Mouse (Mus musculus) midbrain, embryonic 16.5 days (tissue): ENCODE measurements around the gene Rsph6a. TPM values are rescaled to one million over a fixed set of nuclear protein-coding genes. Genes with fewer than 3 reads are reported as not detected.
A peak's percentile ranks its signal among the peaks of the same experiment; 100 is the strongest.

Source experiments
- ATAC-seq: fragments of 200-750 bp; cut with Nextera tagmentation; 2 replicates; pipeline ENCODE4 v1.8.0; 2017; ENCODE audit warnings: moderate TSS enrichment
- H3K27ac ChIP-seq: fragments of 300-500 bp; sonication (generic); 2 replicates; pipeline ENCODE4 v1.5.1; 2014; ENCODE audit warnings: mild to moderate bottlenecking, low read length, mixed read lengths
- H3K27me3 ChIP-seq: fragments of 300-500 bp; sonication (generic); 2 replicates; pipeline ENCODE4 v1.6.1; 2014; ENCODE audit warnings: low read depth, low read length, mixed read lengths; ENCODE audit not compliant: control insufficient read depth, insufficient read depth
- H3K36me3 ChIP-seq: fragments of 300-500 bp; sonication (generic); 2 replicates; pipeline ENCODE4 v1.6.1; 2014; ENCODE audit warnings: mild to moderate bottlenecking, low read length, moderate library complexity, mixed read lengths; ENCODE audit not compliant: control insufficient read depth, insufficient read depth
- H3K4me1 ChIP-seq: fragments of 300-500 bp; sonication (generic); 2 replicates; pipeline ENCODE4 v1.6.1; 2014; ENCODE audit warnings: mild to moderate bottlenecking, low read length, mixed read lengths; ENCODE audit not compliant: control insufficient read depth, insufficient read depth
- H3K4me2 ChIP-seq: fragments of 300-500 bp; sonication (generic); 2 replicates; pipeline ENCODE4 v1.6.1; 2014; ENCODE audit warnings: mild to moderate bottlenecking, low read length, mixed read lengths
- H3K4me3 ChIP-seq: fragments of 300-500 bp; sonication (generic); 2 replicates; pipeline ENCODE4 v1.5.1; 2014; ENCODE audit warnings: low read depth, mild to moderate bottlenecking, low read length, moderate library complexity, mixed read lengths
- H3K9ac ChIP-seq: fragments of 300-500 bp; sonication (generic); 2 replicates; pipeline ENCODE4 v1.6.1; 2014; ENCODE audit warnings: low read depth, low read length, mixed read lengths
- H3K9me3 ChIP-seq: fragments of 300-500 bp; sonication (generic); replicated peaks from 2 replicates; pipeline ENCODE4 v1.6.1; 2014; ENCODE audit warnings: mild to moderate bottlenecking, low read length, mixed read lengths; ENCODE audit not compliant: control insufficient read depth, poor library complexity, severe bottlenecking
- WGBS: fragments of 180-500 bp; shearing (Covaris S2); extraction: QIAGEN DNeasy Blood & Tissue Kit; methylation state at CpG from one replicate; pipeline ENCODE4 v1.1.7; 2014; 5-methylcytosine and 5-hydroxymethylcytosine counted together
- polyA plus RNA-seq: library from polyadenylated mRNA; unstranded; fragments of >200 nt; fragmentation: Nextera tagmentation; extraction: Ambion mirVana; gene quantifications from 2 replicates; pipeline ENCODE4 v1.2.1, GENCODE M21; 2015

Rsph6a gene
- polyA plus RNA-seq, 1 experiment from 2014 or later, result 0.28 TPM

- peaks cover 10% of the 10 kb centered on the region; the same call in 1 of the 2 replicates for H3K27me3 ChIP-seq
- H3K4me2 ChIP-seq, result no peak overlapping the region
- H3K27ac ChIP-seq, result no peak overlapping the region
- H3K4me1 ChIP-seq, result peaks cover 8% of the 10 kb centered on the region
- H3K36me3 ChIP-seq, result peaks cover 16% of the 10 kb centered on the region; the same call in 1 of the 2 replicates
- no peak overlapping the region for H3K9ac ChIP-seq
- ATAC-seq, result no peak
- H3K4me3 ChIP-seq, result no peak overlapping the region
- WGBS, result 35% methylated on average over 10 of the region's 10 CpGs
- no peaks in the 10 kb centered on the region for H3K9me3 ChIP-seq
Observed at GRCm38 (mm10) chr7:19088813-19089212, 34.3 kb downstream of the Rsph6a start.

GRCm38 (mm10) chr7:19091913-19092312, 37.4 kb downstream of the Rsph6a start:
- no peaks in the 10 kb centered on the region for H3K9me3 ChIP-seq
- no peak for ATAC-seq
- H3K27ac ChIP-seq, result no peak overlapping the region
- 0 out of 2 replicates have a peak overlapping the region, but pooled peaks have one; percentile 7 for H3K9ac ChIP-seq
- H3K36me3 ChIP-seq, result peaks cover 16% of the 10 kb centered on the region; the same call in 1 of the 2 replicates
- 27% methylated on average over 8 of the region's 17 CpGs for WGBS
- no peak overlapping the region for H3K4me3 ChIP-seq
- H3K4me2 ChIP-seq, result no peak overlapping the region
- peaks cover 24% of the 10 kb centered on the region for H3K27me3 ChIP-seq
- peaks cover 28% of the 10 kb centered on the region for H3K4me1 ChIP-seq

- ATAC-seq, result peak; percentile 50
- WGBS, result 7% methylated on average over 38 of the region's 38 CpGs
- peaks cover 28% of the 10 kb centered on the region for H3K4me1 ChIP-seq
Observed at GRCm38 (mm10) chr7:19092381-19093173, 38.1 kb downstream of the Rsph6a start.

GRCm38 (mm10) chr7:19093174-19093521, 38.7 kb downstream of the Rsph6a start:
- peaks cover 24% of the 10 kb centered on the region for H3K27me3 ChIP-seq
- ATAC-seq, result peak; percentile 2; the same call in 1 of the 2 replicates
- H3K27ac ChIP-seq, result no peak overlapping the region; the same call in 1 of the 2 replicates
- H3K4me3 ChIP-seq, result peak overlapping the region; percentile 52; the same call in 1 of the 2 replicates
- under 1% methylated on average over 10 of the region's 15 CpGs for WGBS
- no peak overlapping the region for H3K9ac ChIP-seq
- peak overlapping the region; percentile 98 for H3K4me2 ChIP-seq
- peaks cover 28% of the 10 kb centered on the region for H3K4me1 ChIP-seq
- H3K9me3 ChIP-seq, result no peaks in the 10 kb centered on the region
- H3K36me3 ChIP-seq, result peaks cover 16% of the 10 kb centered on the region; the same call in 1 of the 2 replicates

More at GRCm38 (mm10) chr7:19092381-19093173, 38.1 kb downstream of the Rsph6a start:
- no peak overlapping the region for H3K27ac ChIP-seq
- peak overlapping the region; percentile 98; the same call in 1 of the 2 replicates for H3K4me2 ChIP-seq
- H3K36me3 ChIP-seq, result peaks cover 16% of the 10 kb centered on the region; the same call in 1 of the 2 replicates
- H3K27me3 ChIP-seq, result peaks cover 24% of the 10 kb centered on the region
- H3K4me3 ChIP-seq, result no peak overlapping the region
- H3K9me3 ChIP-seq, result no peaks in the 10 kb centered on the region
- H3K9ac ChIP-seq, result no peak overlapping the region

- Histone ChIP-seq H3K27me3 (peaks cover 24% of the 10 kb centered on the region), H3K36me3 (peaks cover 14% of the 10 kb centered on the region; the same call in 1 of the 2 replicates), H3K9me3 (no peaks in the 10 kb centered on the region), H3K27ac (peak overlapping the region; percentile 60), H3K9ac (peak overlapping the region; percentile 63), H3K4me2 (peak overlapping the region; percentile 98), H3K4me1 (peaks cover 28% of the 10 kb centered on the region), H3K4me3 (peak overlapping the region; percentile 52)
- ATAC-seq, result peak; percentile 69
- WGBS, result under 1% methylated on average over 44 of the region's 45 CpGs
Observed at GRCm38 (mm10) chr7:19093537-19094385, 39.3 kb downstream of the Rsph6a start.

- 1% methylated on average over 25 of the region's 36 CpGs for WGBS
- Histone ChIP-seq H3K36me3 (peaks cover 12% of the 10 kb centered on the region; the same call in 1 of the 2 replicates), H3K4me1 (peaks cover 28% of the 10 kb centered on the region), H3K9me3 (no peaks in the 10 kb centered on the region), H3K4me2 (peak within 1 kb of the TSS; percentile 98), H3K27me3 (peaks cover 24% of the 10 kb centered on the region), H3K27ac (peak within 1 kb of the TSS; percentile 60), H3K9ac (peak within 1 kb of the TSS; percentile 63), H3K4me3 (peak within 1 kb of the TSS; percentile 52)
- ATAC-seq, result no peak
Observed at GRCm38 (mm10) chr7:19094471-19094825, 40.0 kb downstream of the Rsph6a start, which contains the start of gene Six5. Gene Six5, plus strand, starts transcription at chr7:19094594.

- Histone ChIP-seq H3K4me3 (peak overlapping the region; percentile 52), H3K9me3 (no peaks in the 10 kb centered on the region), H3K4me1 (peaks cover 28% of the 10 kb centered on the region), H3K4me2 (peak overlapping the region; percentile 98), H3K27me3 (peaks cover 24% of the 10 kb centered on the region), H3K9ac (peak overlapping the region; percentile 63), H3K27ac (peak overlapping the region; percentile 60), H3K36me3 (peaks cover 11% of the 10 kb centered on the region; the same call in 1 of the 2 replicates)
- WGBS, result under 1% methylated on average over 80 of the region's 87 CpGs
- ATAC-seq, result no peak
Observed at GRCm38 (mm10) chr7:19094826-19095750, 40.6 kb downstream of the Rsph6a start.

GRCm38 (mm10) chr7:19095751-19096110, 41.2 kb downstream of the Rsph6a start:
- ATAC-seq, result no peak
- Histone ChIP-seq H3K9me3 (no peaks in the 10 kb centered on the region), H3K4me3 (peak overlapping the region; percentile 52), H3K4me2 (peak overlapping the region; percentile 98), H3K27ac (no peak overlapping the region), H3K27me3 (peaks cover 22% of the 10 kb centered on the region), H3K4me1 (peaks cover 28% of the 10 kb centered on the region), H3K36me3 (peaks cover 9% of the 10 kb centered on the region; the same call in 1 of the 2 replicates), H3K9ac (peak overlapping the region; percentile 63; the same call in 1 of the 2 replicates)
- 0% methylated on average over 19 of the region's 19 CpGs for WGBS
